Mouse (Mus musculus) retina, adult 2 months (tissue): ENCODE data around the gene Ints14.
"Not testable (repeated sequence)": the region's sequence is repeated elsewhere in the genome, so short reads cannot be mapped to it uniquely, and the experiment has no call there.

Experiments used
- DNase-seq: peaks from one replicate; pipeline ENCODE4 v3.0.0-alpha.2; 2012; ENCODE audit warnings: low read depth, low spot score

The Ints14 gene

DNA sequence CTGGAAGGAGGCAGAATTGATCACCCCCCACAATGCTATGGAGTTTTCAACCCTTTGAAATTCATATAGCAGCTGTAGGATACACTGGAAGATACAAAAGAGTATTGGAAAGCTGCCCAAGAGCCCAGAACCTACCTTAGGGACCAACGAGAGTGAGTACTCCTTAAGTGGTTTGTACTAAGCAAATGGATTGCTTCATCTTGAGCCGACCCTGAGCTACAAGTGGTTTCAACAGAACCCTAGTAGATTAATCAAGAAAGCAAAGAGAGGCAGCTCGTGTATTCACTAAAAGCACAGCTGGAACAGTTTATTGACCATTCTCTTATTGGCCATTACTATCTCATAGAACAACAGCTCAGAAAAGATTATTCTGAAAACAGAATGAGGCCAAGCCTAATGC, 58.4 kb downstream of the Ints14 start:
- DNase-seq, result no peak

GRCm38 (mm10) chr9:65020128-65020527, 59.4 kb downstream of the Ints14 start:
- DNase-seq, result no peak

- peak; percentile 82 for DNase-seq
Measured at GRCm38 (mm10) chr9:65020991-65021886, 60.5 kb downstream of the Ints14 start, which contains the start of gene Hacd3. Gene Hacd3, minus strand, starts transcription at chr9:65021693.

- DNase-seq, result no peak
Measured at GRCm38 (mm10) chr9:65021887-65022579, 61.3 kb downstream of the Ints14 start.

GRCm38 (mm10) chr9:65022580-65023135, 62.0 kb downstream of the Ints14 start:
- no peak for DNase-seq

GRCm38 (mm10) chr9:65023447-65023846, 62.7 kb downstream of the Ints14 start:
- no peak for DNase-seq

DNA sequence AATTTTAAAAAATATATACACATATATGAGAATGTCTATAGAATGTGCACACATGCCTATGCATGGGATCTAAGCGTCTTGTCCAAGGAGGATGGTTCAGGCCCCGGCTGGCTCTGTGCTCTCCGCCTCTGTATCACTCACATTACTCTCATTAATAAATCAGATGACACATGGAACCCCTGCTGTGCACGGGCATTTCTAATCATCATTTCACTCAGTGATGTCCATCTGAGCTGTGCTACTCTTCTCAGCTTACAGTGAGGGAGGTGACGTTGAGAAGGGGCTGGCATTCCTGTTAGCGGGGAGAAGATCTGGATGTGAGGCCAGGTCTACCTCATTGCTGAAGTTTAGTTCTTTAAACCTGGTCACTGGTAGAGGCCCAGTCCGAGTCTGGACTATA, 66.5 kb downstream of the Ints14 start:
- no peak for DNase-seq

- no peak for DNase-seq
Measured at GRCm38 (mm10) chr9:65028313-65028712, 67.6 kb downstream of the Ints14 start.

GRCm38 (mm10) chr9:65031355-65031754, 70.7 kb downstream of the Ints14 start:
- not testable (repeated sequence) for DNase-seq

DNA sequence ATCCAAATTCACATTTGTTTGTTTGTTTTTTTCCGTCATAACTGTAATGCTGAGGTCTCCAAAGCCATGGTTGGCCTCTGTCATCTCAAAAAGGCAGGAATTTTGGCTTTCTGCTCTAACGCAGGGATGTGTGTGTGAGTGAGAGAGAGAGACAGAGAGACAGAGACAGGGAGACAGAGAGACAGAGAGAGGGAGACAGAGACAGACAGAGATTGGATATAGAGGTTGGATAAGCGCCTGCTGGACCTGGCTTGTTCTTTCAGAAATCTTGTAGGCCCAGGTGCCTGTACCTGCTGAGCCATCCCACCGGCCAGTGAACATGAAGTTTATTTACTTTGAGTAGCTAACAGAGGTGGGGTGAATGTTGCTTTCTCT, 71.2 kb downstream of the Ints14 start:
- DNase-seq, result no peak

- DNase-seq, result peak; percentile 83
Measured at GRCm38 (mm10) chr9:65032269-65033108, 71.8 kb downstream of the Ints14 start, which contains the start of gene Dpp8. Gene Dpp8, plus strand, starts transcription at chr9:65032414.

DNA sequence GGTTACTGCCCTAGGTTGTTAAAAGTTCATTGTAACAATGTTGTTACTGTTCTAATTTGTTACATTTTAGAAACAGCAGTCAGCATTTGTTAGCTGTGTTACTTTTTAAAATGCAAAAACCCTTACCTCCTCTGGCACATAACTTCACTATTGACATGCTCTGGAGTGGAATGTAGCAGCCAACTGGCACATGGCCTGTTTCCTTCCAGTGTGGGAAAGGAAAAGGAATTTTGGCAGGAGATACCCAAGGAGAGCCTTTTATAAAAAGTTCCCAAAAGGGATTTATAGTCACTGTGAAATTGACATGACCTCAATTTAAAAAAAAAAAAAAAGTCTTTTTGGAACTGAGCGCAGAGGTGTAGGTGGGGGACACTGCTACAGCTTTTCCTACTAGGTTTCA, 75.8 kb downstream of the Ints14 start:
- no peak for DNase-seq
